In the genomic region with DNA sequence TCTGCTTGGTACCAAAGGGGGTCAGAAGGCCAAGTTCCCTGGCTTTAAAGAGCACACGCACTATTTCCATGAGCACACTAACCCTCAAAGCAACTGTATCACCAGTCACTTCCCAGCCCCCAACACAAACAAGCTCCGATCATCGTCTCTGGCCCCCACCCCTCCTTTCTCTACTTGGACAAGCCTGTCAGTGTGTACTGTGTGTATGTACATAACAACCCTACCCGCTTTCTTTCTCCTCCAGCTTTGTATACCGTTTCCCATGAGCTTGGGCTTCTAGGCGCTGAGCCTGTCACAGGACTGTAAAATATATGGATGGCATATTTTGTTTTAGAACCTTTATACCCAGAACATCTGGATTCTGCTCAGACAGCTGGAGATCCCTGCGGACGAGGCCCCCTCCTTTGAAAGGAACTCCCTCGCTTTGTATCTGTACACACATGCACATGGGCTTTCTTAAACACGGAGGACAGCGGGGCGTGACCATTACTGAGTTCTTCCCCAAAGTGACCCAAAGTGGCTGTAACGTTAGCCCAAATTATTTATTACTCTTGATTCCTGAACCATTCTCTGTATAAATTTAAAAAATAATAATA, we compare ENCODE assay signal across 9 mouse cellular contexts.
A peak's percentile ranks its signal among the peaks of the same experiment; 100 is the strongest.
DNase-seq lines count a peak whose midpoint lies in the region; ATAC-seq lines count a peak whose summit lies in the region.
"Had no signal": no experiment of that assay in that cellular context is flagged by ENCODE, and none has a peak within 500 bp of the region (broad histone marks: within the 10 kb centered on the region; RNA-seq: fewer than 3 reads in every experiment).

No protein-coding gene starts in this region.

- H3K27me3 ChIP-seq in embryonic facial prominence, embryonic 11.5 days (ENCODE audit: control insufficient read depth, insufficient read depth, low read length) = no peaks in the 10 kb centered on the region
- no peaks in the 10 kb centered on the region for H3K27me3 ChIP-seq in forebrain, embryonic 16.5 days (replicated peaks; ENCODE audit: control insufficient read depth, insufficient read depth, low read length)
- H3K27me3 ChIP-seq in neural tube, embryonic 13.5 days = peaks cover 18% of the 10 kb centered on the region; the same call in 1 of the 2 replicates

- peak; percentile 46 for ATAC-seq in embryonic facial prominence, embryonic 11.5 days (replicated peaks; ENCODE audit: insufficient number of reproducible peaks, low FRiP score, low TSS enrichment, low read depth)
- no peak; the same call in 1 of the 2 replicates for ATAC-seq in forebrain, embryonic 16.5 days
- peak; percentile 32; the same call in 1 of the 2 replicates for ATAC-seq in neural tube, embryonic 13.5 days (ENCODE audit: low read depth)

- peaks cover 15% of the 10 kb centered on the region for H3K4me1 ChIP-seq in embryonic facial prominence, embryonic 11.5 days (ENCODE audit: control insufficient read depth, insufficient read depth, low read length)
- peaks cover 25% of the 10 kb centered on the region for H3K4me1 ChIP-seq in forebrain, embryonic 16.5 days (replicated peaks; ENCODE audit: control insufficient read depth, insufficient read depth, low read length)
- peaks cover 26% of the 10 kb centered on the region for H3K4me1 ChIP-seq in neural tube, embryonic 13.5 days (replicated peaks)

- no peaks in the 10 kb centered on the region for H3K36me3 ChIP-seq in embryonic facial prominence, embryonic 11.5 days (replicated peaks; ENCODE audit: control insufficient read depth, insufficient read depth, low read depth, low read length)
- H3K36me3 ChIP-seq in forebrain, embryonic 16.5 days (ENCODE audit: control insufficient read depth, insufficient read depth) = no peaks in the 10 kb centered on the region
- no peaks in the 10 kb centered on the region for H3K36me3 ChIP-seq in neural tube, embryonic 13.5 days
- H3K36me3 ChIP-seq: G1E; hindbrain, embryonic 15.5 days had no signal

- 43% methylated on average over 13 of the region's 13 CpGs for WGBS in embryonic facial prominence, embryonic 11.5 days
- 63% methylated on average over 13 of the region's 13 CpGs for WGBS in forebrain, embryonic 16.5 days
- 51% methylated on average over 13 of the region's 13 CpGs for WGBS in neural tube, embryonic 13.5 days

- no peak overlapping the region; the same call in 1 of the 2 replicates for H3K4me2 ChIP-seq in embryonic facial prominence, embryonic 11.5 days (ENCODE audit: low read depth, low read length)
- H3K4me2 ChIP-seq in forebrain, embryonic 16.5 days (ENCODE audit: low read length) = peak overlapping the region; percentile 32
- H3K4me2 ChIP-seq in neural tube, embryonic 13.5 days = 0 out of 2 replicates have a peak overlapping the region, but pooled peaks have one; percentile 4
- H3K4me2 ChIP-seq: hindbrain, embryonic 15.5 days had no signal

- peak; percentile 40 to 57 for DNase-seq in kidney, postnatal 4 days
- DNase-seq in kidney, adult 11 months = no peak
- no peak for DNase-seq in embryonic facial prominence, embryonic 11.5 days (ENCODE audit: low spot score)
- no peak for DNase-seq in frontal cortex, postnatal 10 days (ENCODE audit: low spot score in 2 of 2)
- DNase-seq in cerebellum, postnatal 14 days = no peak

- H3K27ac ChIP-seq in embryonic facial prominence, embryonic 11.5 days (replicated peaks; ENCODE audit: low read depth, low read length) = 0 out of 2 replicates have a peak overlapping the region, but pooled peaks have one; percentile 10
- no peak overlapping the region for H3K27ac ChIP-seq in forebrain, embryonic 16.5 days (ENCODE audit: low read length)
- H3K27ac ChIP-seq in neural tube, embryonic 13.5 days (replicated peaks) = peak overlapping the region; percentile 4; the same call in 1 of the 2 replicates
- H3K27ac ChIP-seq: hindbrain, embryonic 15.5 days had no signal

- H3K9me3 ChIP-seq in embryonic facial prominence, embryonic 11.5 days (replicated peaks; ENCODE audit: control insufficient read depth, low read length) = no peaks in the 10 kb centered on the region
- H3K9me3 ChIP-seq in forebrain, embryonic 16.5 days (ENCODE audit: control insufficient read depth, low read length) = no peaks in the 10 kb centered on the region
- no peaks in the 10 kb centered on the region for H3K9me3 ChIP-seq in neural tube, embryonic 13.5 days
- H3K9me3 ChIP-seq: G1E; hindbrain, embryonic 15.5 days had no signal

- no peak overlapping the region for H3K9ac ChIP-seq in embryonic facial prominence, embryonic 11.5 days (replicated peaks; ENCODE audit: low read length)
- no peak overlapping the region for H3K9ac ChIP-seq in forebrain, embryonic 16.5 days (replicated peaks; ENCODE audit: low read depth, low read length)
- no peak overlapping the region for H3K9ac ChIP-seq in neural tube, embryonic 13.5 days
- H3K9ac ChIP-seq: hindbrain, embryonic 15.5 days had no signal

- no peak overlapping the region for H3K4me3 ChIP-seq in embryonic facial prominence, embryonic 11.5 days (ENCODE audit: low read depth, low read length)
- no peak overlapping the region for H3K4me3 ChIP-seq in forebrain, embryonic 16.5 days (replicated peaks; ENCODE audit: low read length)
- no peak overlapping the region for H3K4me3 ChIP-seq in neural tube, embryonic 13.5 days
- H3K4me3 ChIP-seq: hindbrain, embryonic 15.5 days had no signal

Comparison
In these comparisons a context has a peak if more than half of its experiments do, and no peak if none do; other contexts are left out.
1. DNase-seq: peak in kidney, postnatal 4 days (2 of 2); none in kidney, adult 11 months (single experiment), embryonic facial prominence, embryonic 11.5 days (single experiment), frontal cortex, postnatal 10 days (0 of 2) and cerebellum, postnatal 14 days (0 of 2).